Mouse (Mus musculus): ENCODE data around the gene 1810055G02Rik.

The 1810055G02Rik gene

DNA sequence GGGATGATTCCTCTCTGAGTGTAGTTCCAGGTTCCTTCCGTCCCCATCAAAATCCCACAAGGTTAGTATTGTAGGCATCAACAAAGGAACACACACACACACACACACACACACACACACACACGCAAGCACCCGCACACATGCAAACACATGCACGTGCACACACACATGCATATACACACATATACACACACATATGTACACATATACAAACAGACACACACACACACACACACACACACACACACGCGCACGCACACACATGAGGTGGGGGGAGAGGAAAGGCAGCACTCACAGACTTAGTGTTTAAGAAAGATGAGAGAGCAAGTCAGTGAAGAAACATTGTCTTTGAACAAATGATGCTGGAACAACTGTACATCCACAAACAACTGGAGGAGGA, 35.3 kb downstream of the 1810055G02Rik start:
- no peak for DNase-seq (ENCODE audit: low read depth, low spot score)

DNA sequence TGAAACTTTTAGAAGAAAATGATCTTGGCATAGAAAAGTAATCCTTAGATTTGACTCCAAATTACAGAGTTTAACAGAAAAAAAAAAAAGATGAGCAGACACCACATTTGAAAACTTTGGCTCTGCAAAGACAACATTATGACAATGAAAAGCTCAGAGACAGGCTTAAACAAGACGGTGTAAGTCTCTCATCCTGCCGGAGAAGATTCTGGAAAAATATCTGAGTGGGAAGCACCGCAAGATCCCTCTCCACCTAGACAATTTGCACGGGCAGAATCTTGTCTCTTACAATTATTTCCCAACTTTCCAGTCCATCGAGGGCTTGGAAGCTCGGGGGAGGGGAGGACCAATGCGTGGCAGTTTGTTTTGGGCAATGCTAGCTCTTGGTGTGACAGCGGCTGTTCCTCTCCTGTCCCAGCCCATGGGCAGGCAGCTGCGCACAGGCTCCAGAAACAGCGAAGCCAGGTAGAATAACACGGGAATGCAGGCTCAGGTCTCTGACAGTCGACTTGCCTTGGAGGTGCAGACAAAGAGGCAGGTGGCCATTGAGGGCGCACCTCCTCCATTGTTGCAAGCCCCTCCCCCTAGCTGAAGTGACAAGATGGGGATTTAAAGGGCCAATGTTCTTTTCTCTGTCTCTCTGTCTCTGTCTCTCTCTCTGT, 35.9 kb downstream of the 1810055G02Rik start:
- peak; percentile 74 for DNase-seq (ENCODE audit: low read depth, low spot score)

DNA sequence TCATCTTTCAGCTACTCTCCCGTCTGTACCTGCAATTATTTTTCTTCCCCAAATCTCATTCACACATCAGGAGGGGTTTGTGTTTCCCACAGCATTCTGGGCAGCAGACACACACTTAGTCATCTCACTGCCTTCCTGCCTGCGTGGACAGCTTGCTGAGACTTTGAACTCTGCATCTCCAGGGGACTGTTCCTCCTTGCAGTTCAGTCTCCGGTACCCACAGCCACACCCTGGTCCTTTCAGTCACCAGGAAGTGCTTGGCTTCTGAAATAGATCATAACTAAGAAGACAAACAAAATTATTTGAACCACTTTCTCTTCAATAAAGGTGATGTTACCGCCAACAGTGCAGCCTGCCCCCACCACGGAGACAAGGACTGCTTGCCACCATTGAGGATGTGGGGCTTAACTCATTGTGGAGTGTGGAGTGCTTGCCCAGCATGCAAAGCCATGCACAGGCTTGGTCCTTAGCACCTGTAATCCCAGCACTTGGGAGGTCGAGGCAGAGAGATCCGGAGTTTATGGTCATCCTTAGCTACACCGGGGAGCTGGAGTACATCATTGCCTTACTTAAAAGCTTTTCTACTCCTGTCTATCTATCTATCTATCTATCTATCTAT, 44.6 kb downstream of the 1810055G02Rik start:
- no peak for DNase-seq (ENCODE audit: low read depth, low spot score)

DNA sequence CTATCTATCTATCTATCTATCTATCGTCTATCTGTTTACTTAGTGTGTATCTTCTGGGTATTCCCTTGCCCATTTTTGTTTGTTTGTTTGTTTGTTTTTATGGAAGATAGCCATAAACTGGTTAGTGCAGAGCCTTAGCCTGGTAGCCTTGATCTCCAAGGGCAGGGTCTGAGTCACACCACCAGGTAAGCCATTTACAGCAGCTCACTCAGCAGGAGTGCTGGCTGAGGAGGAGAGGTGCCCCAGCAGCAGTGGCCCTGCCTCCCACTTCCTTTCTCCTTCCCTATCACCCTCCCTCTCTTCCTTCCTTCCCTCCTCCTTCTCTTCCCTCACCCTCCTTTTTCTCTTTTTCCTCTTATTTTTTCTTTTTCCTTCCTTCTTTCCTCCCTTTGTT, 45.1 kb downstream of the 1810055G02Rik start:
- no peak for DNase-seq (ENCODE audit: low read depth, low spot score)

DNA sequence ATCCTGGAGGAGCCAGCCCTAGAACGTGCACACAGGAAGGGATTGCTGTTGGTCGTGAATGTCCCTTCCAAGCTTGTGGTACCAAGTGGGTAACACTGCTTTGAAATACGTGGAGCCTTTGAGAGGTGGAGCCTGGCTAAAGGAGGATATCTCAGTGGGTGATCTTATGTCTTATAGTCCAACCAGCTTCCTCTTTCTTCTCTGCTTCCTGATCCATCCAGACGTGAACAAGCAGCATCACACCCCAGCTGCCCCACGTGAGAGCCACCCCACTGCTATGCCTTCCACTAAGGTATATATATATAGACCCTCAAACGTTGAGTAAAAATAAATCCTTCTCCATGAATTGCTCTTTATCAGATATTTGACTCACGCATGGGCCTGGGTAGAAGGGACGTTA, 45.6 kb downstream of the 1810055G02Rik start:
- no peak for DNase-seq (ENCODE audit: low read depth, low spot score)

DNA sequence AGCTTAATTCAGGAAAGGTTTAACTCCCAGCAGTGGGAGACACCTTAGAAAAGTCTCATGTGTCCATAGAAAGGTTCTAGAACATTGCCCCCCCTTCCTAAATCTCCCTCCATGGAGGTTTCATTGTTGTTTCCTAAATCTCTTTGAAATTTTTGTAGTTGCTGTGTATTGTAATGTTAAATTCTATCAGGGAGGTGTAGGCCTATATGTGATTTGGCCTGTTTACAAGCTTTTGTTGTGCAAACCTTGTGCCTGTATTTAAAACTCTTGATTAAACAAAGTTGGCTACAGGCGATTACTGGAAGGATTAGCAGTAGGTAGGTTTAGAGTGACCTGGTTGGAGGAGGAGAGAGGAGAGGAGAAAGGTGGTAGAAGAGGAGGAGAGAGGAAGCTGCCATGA, 49.8 kb downstream of the 1810055G02Rik start:
- peak; percentile 77 for DNase-seq (ENCODE audit: low read depth, low spot score)

DNA sequence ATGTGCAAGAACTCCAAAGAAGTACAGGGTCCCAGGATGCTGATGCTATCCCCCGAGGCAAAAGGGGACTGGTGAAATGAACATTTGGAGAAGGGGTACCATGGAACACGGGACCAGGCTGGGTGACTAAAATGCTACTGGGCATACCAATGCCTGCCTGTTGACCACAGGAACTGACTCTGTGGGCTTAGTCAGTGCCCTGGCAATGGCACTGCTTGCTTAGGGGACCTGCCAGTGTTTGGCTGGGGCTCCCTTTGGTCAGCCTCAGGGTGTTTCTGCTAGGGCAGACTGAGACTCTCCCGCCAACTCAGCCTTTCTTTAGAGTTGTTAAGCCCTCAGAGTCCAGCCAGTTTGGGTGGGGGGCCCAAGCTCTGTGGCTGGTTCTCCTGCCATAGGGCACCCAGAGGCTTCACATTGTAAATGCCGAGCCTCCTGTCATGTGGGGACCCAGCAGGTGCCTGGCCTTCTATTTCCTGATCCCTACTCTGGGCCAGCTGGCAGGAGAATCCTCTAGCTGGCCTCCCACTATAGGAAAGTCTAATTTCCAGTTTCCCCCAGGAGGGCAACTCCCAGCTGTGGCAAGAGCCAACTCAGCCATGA, 57.2 kb downstream of the 1810055G02Rik start:
- no peak for DNase-seq (ENCODE audit: low read depth, low spot score)

DNA sequence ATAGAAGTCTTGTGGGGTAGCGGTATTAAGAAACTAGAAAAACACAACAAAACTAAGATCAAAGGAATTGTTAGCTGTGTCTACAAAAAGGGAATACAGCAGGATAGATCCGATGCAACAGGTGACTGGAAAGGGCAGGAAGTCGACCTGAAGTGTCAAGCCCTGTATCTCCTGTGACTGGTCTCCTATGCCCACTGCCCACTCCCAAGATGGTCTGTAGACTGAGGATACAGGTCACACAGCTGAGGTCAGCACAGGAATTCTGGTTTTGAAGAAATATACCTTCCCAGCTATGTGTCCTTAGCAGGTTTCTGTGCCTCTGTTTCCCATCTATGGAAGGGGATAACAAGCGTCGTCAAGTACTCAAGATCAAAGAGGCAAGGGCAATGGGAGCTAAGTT, 58.3 kb downstream of the 1810055G02Rik start:
- DNase-seq (ENCODE audit: low read depth, low spot score) = no peak

DNA sequence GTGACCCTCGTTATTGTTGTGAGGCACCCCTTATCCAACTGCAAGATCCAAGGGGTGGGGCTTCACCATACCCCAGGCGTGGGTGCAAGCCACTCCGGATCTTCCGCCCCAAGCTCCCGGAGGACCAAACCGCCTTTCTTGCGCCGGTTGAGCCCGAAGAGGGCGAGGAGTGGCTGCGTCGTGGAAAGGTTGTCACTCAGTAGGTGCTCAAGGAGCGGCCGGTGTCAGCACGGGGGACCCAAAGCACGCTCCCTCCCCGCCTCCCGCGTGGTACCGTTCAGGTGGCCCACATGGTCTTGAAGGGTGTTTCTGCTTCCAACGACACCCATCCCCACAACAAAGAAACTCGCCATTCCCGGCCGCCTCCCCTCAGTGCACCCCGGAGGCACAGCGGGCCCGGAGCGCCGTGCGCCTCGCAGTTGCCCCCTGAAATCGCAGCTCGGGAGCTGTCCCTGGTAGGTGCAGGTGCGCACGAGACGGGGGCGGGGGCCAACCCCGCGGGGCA, 59.2 kb downstream of the 1810055G02Rik start, which contains the start of gene Kmt5b:
Gene Kmt5b (plus strand): TSS at position 146 of the 505 bp plus-strand sequence.
- no peak for DNase-seq (ENCODE audit: low read depth, low spot score)

Measured in ES-CJ7 (cell line).